Mouse (Mus musculus): ENCODE data around the gene Nrk.
A peak's percentile ranks its signal among the peaks of the same experiment; 100 is the strongest.

The Nrk gene

DNA sequence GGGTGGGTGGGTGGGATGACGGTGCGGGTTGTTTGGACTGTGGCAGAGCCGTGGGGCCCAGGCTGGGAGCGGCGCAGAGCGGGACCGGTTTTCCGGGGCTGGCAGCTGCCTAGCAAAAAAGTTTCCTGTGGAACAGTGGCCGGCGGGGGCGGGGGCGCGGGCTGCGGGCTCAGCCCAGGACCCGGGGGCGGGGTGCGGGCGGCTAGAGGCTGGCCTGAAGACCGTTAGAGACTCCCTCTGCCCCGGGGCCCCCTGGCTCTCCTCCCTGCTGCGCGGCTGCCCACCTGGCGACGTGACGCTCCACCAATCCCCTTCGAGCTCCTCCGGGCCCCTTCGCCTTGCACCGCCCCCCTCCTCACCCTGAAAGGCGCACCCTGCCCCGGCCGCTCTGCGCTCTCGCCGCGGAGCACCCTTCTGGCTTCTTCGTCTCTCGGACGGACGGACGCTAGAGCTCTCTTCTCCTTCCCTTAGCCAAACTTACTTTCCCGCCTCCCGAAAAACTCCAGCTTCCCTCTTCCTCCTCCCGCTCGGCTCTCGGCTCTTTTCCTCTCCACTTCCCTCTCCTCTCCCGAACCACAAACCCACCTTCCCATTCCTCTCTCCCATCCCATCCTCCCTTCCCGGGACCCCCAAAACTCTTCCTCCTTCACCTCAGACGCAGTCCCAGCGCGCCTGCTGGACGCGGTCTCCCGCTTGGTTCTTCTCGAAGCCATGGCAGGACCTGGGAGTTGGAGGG is at the start of gene Nrk:
Gene Nrk, plus strand, starts transcription at position 390 of the 736 bp plus-strand sequence.
- no peak for DNase-seq (ENCODE audit: extremely low spot score, low read depth, low spot score)

DNA sequence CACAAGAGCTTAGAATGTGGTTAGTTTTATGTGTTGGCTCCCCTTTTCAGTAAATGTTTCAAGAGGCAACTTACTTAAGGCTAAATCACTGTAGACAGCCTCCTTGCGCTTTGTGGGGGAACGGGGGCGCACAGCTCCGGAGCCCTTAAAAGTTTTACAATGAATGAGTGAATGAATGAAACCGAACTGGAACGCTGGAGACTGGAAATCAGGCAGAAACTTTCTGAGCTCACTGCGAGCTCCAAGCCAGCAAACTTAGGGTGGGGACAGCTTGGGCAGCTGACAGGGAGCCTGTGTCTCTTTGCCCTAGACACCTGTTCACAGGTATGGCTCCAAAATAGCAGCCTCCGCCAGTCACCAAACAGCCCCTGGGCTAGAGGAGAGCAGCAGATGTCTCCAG is 864 bp upstream of the Nrk start:
- DNase-seq (ENCODE audit: extremely low spot score, low read depth, low spot score) = no peak

DNA sequence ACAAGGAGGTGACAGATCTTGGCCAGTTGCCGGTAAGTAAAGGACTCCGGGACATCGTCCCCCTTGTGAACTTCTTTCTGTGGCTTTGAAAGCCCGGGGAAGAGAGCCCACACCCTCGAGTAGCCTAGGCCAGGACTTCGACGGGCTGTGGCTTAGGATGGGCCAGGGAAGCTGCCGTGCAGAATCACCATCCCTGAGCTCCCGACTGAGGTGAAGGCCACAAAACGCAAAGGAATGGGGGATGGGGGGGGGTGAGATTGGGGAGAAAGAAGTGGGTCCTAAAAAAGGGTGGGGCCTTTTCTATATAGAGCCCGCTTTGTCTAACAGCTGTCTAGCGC is 516 bp downstream of the Nrk start:
- no peak for DNase-seq (ENCODE audit: extremely low spot score, low read depth, low spot score)

DNA sequence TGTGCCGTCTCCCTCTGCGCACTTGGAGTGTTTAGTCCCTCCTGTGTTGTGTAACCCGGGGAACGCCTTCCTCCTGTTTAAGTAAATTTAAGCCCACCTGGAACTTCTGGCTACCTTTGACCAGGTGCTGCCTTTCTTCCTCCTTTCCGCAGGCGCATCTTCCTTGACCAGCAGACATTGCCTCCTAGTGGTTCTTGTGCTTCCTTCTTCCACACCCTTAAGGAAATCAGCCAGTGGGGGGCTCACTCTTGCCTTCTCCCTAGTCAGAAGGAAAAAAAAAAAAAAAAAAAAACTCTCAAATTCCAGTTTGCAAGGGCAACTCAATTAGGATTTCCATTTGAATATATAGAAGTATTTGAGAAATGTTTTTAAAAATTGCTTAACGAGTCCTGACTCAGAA is 4.8 kb downstream of the Nrk start:
- DNase-seq (ENCODE audit: extremely low spot score, low read depth, low spot score) = no peak

DNA sequence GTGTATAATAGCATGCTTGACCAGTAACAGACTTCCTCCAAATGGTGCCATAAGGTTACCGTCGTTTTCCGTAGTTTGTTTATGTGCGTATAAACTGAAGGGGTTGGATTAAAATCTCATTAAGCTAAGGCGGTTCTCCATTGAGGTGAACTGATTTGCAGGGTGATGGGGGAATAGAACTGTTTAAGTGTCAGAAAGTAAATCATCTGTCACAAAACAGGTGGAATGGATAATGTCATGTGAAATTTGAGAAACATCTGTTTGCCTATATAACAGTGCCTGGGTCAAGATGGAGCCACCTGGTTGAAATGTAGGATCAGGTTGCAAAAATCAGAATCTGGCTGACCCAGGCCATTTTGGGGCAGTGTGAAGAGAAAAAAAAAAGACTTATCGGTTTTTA is 29.7 kb downstream of the Nrk start:
- peak; percentile 54 for DNase-seq (ENCODE audit: extremely low spot score, low read depth, low spot score)

DNA sequence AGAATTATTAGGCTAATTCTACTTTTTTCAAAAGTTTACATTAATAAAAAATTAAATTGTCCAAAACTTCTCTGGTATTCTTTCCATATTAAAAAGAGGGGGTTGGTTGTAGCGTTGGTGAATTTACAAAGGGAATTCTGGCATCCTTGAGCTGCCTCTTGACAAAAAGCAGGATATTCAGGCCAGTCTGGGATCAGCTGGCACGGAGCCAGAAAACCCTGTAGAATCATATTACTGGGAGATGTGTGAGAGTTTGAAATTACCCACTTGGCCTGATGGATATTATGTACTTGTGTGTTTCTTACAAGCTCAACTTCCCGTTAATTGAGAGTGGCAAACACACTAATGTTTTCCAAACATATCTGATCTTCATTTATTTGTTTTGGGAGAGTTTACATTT is 46.5 kb downstream of the Nrk start:
- DNase-seq (ENCODE audit: extremely low spot score, low read depth, low spot score) = no peak

DNA sequence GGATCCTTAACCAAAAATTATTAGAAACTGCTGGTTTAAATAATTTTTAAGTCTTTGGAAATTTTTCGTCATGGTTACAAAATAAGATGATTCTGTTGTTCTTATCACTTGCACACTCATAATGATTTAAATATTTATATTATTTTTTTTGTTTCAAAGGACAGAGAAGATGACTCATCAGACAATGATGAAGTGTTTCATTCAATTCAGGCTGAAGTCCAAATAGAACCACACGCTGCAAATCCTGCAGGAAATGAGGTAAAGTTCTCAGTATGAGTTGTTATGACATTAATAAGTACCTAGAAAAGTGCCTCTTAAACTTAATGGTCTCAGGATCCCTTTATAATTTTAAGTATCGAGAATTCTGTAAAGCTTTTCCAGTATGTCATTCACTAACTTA is 64.3 kb downstream of the Nrk start:
- no peak for DNase-seq (ENCODE audit: extremely low spot score, low read depth, low spot score)

DNA sequence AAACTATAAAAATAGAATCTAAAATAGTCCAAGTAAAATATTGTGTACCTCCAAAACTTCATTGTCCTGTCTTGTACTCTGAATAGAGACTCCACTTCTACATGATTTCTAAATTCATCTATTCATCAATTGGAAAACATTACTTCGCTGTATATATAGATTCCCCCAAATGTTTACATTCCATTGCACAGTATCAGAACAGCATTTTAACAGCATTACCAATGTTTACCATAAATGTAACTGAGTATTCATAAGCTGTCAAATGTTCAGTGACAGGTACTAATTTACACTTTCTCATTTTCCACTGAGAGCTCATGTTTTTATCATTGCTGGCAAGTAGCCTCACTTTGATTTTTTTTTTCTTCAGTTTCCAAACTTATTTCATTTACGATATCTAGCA is 65.0 kb downstream of the Nrk start:
- DNase-seq (ENCODE audit: extremely low spot score, low read depth, low spot score) = no peak

DNA sequence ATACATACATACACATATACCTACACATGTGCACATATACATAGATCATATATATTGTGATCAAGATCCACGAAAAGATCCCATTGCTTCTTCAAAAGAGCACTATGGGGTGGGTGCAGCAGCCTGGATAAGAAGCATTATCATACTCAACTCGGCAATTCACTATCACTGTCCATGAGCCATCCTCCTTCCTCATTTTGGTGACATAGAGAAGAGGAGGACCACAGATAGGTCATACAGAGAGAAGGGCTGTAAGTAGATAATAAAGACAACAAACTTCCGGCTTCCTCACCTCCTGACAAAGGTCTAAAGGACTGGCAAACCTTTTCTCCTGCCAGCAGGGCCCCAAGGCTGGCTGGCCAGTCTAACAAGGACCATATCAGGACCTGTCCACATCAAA is 100.3 kb downstream of the Nrk start:
- no peak for DNase-seq (ENCODE audit: extremely low spot score, low read depth, low spot score)

DNA sequence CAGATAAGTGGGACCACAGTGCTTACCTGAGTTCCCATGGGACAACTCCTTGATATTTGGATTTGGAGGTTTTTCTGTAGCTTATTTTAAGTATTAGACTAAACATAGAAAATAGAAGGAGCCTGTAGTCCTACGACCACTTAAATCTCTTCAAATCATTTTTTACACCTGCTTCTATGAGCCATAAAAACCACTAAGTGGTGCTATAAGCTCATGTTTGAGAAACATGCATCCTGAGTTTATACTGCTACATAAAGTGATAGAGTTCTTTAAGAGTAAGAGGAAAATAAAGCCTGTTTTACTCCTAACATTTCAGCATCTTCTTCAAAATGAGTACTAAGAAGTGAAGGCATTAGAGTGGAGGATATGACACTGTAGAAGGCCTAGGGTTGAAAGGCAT is 102.3 kb downstream of the Nrk start:
- DNase-seq (ENCODE audit: extremely low spot score, low read depth, low spot score) = no peak

DNA sequence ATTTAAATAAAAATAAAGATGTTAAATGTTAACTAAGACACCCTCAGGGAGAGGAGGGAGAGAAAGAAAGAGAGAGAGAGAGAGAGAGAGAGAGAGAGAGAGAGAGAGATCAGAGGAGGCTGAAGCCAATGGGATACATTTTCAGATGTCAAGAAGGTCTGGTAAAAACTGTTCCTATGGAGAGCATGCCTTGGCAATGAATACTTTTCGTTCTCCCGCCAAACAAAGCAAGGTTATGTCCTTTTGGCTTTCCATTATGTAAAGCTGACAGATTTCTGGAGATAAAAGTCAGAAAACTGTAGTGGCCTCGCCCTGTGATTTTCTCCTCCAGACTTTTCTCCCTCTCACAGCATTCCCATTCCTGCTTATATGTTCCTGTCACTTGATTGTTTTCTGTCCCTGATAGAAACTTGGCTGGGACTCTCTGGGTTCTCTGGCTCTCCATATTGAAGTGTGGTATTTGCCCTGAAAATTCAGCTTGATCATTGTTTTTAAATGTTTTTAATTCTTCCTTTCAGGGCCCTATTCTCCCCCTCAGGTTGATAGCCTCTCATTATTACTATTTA is 112.4 kb downstream of the Nrk start:
- DNase-seq (ENCODE audit: extremely low spot score, low read depth, low spot score) = no peak

DNA sequence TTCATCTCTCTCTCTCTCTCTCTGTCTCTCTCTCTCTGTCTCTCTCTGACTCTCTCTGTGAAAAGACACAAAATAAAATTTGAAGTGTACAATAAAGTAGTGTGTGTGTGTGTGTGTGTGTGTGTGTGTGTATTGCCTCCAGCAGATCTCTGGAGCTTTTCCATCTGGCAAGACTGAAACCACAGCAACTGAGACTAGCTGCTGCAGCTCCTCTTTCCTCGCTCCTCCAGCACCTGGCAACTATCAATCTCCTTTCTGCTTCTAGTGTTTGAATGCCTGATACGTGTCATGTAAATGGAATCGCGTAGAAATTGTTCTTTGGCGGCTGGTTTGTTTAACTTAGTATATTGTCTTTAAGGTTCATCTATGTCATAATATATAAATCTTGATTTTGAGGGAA is 113.1 kb downstream of the Nrk start:
- no peak for DNase-seq (ENCODE audit: extremely low spot score, low read depth, low spot score)

DNA sequence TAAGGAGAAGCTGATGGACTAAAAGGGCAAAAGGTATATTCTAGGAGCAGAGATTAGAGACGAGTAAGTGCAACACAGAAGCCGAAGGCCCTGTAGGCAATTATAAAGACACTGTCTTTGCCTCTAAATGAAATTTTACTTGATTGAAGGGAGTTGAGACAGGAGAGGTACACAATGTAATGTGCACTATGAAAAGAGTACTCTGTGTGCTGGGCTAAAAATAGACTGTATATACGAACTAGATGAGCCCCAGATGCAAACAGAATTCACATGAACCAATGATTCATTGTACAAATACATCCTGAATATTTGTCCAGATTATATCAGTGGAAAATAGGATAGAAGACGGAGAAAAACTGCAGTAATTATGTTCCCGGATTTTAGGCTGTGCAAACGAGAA is 113.7 kb downstream of the Nrk start:
- no peak for DNase-seq (ENCODE audit: extremely low spot score, low read depth, low spot score)

DNA sequence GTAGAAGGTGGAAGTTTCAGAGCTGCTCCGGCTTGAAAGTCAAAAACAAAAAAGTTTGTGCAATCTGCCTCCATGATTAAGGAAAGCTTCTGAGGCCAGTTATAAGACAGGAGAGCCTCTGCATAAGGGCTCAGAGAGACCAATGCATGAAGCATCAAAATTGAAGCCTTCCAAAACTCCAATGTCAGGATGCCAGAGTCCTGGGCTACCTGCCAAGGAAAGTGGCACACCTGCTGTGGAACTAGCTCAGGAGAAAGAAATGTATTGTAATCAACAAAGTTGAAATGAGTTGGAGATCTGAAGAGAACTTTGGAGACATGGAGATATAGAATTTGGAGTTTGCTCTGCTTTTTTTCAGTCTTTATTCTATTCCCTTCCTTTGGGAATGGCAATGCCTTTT is 123.4 kb downstream of the Nrk start:
- no peak for DNase-seq (ENCODE audit: extremely low spot score, low read depth, low spot score)

DNA sequence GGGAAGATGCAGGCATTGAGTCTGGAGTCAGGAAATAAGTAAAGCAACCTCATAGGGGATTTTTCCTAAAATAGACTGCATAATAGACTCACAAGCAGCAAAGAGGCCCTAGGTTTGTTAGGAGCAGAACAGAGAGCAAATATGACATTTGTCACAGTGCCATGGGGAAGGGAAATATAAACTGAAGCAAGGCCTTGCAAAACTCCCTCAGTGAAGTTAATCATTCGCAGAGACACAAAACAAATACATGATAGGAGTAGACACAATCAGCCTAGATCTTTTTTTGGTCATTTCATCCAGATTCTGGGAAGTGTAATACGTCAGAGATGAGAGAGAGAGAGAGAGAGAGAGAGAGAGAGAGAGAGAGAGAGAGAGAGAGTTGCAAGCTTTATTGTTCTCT is 125.1 kb downstream of the Nrk start:
- DNase-seq (ENCODE audit: extremely low spot score, low read depth, low spot score) = no peak

DNA sequence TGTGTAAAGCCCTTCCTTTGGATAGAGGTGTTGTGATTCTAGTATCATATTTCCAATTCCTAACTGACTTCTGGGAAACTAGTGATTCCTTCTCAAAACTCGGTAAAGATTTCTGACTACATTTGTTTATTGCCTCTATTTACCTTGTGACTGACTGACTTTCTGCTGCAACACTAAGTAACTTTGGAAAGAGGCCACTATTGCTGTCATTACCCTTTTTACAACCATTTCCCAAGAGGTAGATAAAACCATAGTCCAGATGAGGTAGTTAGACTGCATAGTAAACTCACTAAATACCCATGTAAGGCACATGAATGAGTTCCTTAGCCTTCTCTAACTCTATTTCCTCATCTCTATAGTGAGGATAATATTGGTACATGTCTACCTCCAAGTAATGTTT is 126.9 kb downstream of the Nrk start:
- no peak for DNase-seq (ENCODE audit: extremely low spot score, low read depth, low spot score)

DNA sequence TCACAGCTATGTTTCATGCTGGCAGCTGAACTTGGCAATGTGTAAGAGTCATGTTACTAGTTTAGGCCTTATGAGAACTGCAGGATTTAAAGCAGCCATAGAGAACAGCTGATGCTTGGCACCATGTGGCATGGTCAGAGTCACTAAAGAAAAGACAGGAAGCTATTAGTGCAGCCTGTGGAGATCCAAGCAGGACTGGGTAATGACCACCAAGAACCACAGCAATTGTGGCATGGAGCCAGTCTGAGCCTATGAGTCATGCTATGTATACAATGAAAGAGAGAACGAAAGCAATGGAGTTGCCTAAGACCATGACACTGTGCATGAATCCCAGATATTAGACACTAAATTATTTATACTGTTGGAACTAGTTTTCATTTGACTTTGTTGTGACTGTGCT is 137.7 kb downstream of the Nrk start:
- DNase-seq (ENCODE audit: extremely low spot score, low read depth, low spot score) = no peak

DNA sequence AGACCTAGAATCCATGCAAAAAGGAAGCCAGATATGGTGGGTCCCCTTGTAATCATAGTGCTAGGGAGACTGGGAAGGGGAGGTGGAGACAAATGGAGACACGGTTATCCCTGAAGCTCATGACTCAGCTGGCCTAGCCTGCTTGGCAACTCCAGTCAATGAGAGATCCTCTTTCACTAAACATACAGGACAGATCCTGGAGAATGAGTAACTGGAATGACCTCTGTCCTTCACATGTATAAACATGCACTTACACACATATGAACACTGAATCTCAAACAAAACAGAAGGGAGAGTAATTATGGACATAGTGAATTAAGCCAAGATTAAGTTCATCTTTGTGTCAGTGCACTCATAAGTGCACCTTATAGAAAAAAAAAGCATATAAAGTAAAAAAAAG is 138.9 kb downstream of the Nrk start:
- DNase-seq (ENCODE audit: extremely low spot score, low read depth, low spot score) = no peak
